Mouse (Mus musculus) erythroid progenitor cell, adult 5-6 weeks (primary cell): ENCODE measurements around the gene Amdhd2. TPM values are rescaled to one million over a fixed set of nuclear protein-coding genes. Genes with fewer than 3 reads are reported as not detected.
"Not testable (repeated sequence)": the region's sequence is repeated elsewhere in the genome, so short reads cannot be mapped to it uniquely, and the experiment has no call there.

Source experiments
- ATAC-seq: replicated peaks from 2 replicates; pipeline ENCODE4 v1.8.0; 2016; ENCODE audit warnings: moderate number of reproducible peaks, mild to moderate bottlenecking, moderate TSS enrichment, inconsistent platforms; ENCODE audit not compliant: poor library complexity, low FRiP score, severe bottlenecking
- total RNA-seq, 2 experiments: library from RNA; stranded (forward) in 1 of 2; stranded (reverse) in 1 of 2; fragments of 150-400 nt in 1 of 2; fragments of 186-747, 209-891 nt in 1 of 2; gene quantifications; 2 replicates each; pipeline versions ENCODE4 v1.2.3 to v1.2.4; 2015 to 2017; ENCODE audit warnings: low replicate concordance in 2 of 2

Gene Amdhd2
- total RNA-seq, 2 experiments from 2014 or later, result 9.8 to 20.5 TPM

- ATAC-seq, result peak; percentile 44
These were observed 886 bp downstream of the Amdhd2 start for GRCm38 (mm10) chr17:24162584-24163175.

GRCm38 (mm10) chr17:24161466-24161865 is 2.1 kb downstream of the Amdhd2 start:
- no peak for ATAC-seq

GRCm38 (mm10) chr17:24157526-24157925 is 6.0 kb downstream of the Amdhd2 start:
- ATAC-seq, result no peak

DNA sequence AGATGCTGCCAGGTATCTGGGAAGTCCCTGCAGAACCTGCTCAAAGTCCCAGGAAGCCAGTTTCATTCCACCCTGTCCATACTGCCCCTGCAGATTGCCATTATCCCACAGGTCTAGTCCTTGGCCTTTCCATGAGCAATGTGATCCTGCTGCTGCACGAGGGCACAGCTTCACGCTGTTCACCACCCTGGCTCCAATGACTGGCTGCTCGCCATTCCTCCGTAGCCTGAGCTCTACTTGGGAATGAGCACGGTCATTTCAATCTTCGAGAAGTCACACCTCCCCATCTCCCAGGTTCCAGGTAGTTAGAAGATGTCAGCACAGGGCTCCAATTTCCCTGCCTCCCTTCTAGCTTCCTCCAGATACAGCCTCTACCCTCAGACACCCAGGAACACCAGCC is 6.4 kb downstream of the Amdhd2 start:
- no peak for ATAC-seq

DNA sequence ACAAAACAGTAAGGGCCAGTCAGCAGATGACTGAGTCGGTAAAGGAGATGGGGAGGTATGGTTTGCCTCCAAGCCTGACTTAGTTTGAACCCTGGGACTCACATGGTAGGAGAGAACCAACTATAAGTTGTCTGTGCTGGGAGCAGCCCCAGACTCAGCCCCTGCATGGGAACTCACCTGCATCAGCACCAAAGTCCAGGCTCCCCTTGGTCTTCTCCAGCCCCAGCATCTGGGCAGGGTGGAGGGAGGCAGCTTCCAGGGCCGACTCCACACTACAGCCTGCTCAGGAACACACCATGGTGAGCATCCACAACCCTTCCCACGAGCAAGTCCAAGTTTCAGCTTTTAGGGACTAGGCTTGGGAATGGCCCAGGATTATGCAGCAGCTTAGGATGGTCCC is 7.2 kb downstream of the Amdhd2 start:
- ATAC-seq, result no peak

- no peak for ATAC-seq
These were observed 7.8 kb downstream of the Amdhd2 start for GRCm38 (mm10) chr17:24155742-24156141.

- ATAC-seq, result no peak
These were observed 9.1 kb downstream of the Amdhd2 start for GRCm38 (mm10) chr17:24154463-24154862.

DNA sequence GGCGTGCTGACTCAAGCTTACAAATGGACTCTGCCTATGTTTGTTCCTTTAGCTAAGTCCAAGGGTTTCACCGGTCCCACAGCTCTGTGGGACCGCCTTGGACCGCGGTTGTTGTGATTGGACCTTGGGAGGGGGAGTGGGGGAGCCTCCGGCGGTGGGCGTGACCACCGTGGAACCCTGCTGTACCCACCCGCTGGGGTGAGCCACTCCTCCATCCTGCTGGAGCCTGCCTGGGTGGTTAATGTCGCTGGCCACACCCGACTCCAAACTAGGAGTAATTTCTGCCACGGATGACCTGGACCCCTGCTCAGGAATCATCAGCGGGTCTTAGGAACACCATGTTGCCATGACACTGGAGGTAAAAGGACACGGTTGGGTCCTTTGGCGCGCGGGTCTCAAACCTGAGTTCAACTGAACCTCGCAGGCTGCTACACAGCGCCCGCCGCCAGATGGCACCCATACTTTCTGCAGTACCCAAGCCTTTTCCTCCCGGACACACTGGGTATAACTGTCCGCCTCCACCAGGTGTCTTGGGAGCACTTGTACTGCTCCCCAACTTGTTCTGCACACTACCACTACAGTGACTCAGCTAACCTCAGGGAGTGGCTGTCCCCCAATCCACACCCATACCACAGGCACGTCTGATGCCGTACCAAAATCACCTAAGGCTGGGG is 11.5 kb downstream of the Amdhd2 start:
- ATAC-seq, result peak; percentile 96

DNA sequence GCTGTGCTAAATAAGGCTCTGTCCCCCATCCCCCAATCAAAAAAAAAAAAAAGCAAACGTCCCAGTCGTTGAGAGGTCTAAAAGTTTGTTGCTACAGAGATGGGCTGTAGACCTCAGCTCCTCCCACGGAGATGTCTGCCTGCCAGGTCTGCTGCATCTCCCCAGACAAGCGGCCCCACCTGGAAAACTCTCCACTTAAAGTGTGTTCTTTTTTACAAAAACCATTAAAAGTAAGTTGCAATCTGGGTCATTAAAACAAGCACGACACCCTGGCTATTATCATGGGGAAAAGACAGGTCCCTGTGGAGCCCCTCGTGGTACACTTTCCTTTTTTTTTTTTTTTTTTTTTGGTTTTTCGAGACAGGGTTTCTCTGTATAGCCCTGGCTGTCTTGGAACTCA is 12.2 kb downstream of the Amdhd2 start:
- no peak for ATAC-seq

DNA sequence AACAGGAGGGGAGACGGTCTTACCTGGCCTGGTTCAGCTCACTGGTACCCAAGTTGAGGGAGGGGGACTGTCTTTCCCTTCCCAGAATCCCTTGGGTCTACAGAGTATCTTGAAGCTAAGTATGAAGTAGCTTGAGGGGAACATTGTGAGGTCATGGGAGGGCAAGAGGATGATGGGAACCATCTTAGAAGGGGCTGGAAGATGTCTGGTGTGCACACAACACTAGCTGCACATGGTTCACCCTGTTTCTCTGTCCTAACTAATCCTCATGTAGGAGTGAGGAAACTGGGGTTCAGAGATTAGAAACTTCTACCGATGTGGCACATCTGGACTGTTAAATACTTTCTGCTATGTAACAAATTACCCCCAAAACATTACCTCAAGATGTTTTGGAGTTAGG is 12.7 kb downstream of the Amdhd2 start, which contains the start of gene Pdpk1:
Gene Pdpk1, minus strand, starts transcription at position 101 of the 400 bp plus-strand sequence.
- ATAC-seq, result no peak

DNA sequence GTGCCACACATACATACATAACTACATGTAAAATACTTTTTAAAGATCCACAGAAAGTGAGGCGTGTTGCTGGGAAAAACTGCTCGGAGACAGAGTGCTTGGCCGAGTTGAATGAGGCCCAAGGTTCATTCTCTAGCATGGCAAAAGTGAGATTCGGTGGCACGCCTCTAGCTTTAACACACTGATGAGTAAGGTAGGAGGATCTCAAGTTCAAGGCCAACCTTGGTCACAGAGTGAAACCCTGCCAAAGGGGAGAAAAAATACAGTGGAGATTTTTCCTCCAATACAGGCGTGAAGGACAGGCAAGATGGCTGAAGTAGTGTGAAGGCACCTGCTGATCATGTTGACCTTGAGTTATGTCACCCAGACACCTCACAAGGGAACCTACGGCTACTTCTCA is 14.1 kb downstream of the Amdhd2 start:
- ATAC-seq, result no peak

DNA sequence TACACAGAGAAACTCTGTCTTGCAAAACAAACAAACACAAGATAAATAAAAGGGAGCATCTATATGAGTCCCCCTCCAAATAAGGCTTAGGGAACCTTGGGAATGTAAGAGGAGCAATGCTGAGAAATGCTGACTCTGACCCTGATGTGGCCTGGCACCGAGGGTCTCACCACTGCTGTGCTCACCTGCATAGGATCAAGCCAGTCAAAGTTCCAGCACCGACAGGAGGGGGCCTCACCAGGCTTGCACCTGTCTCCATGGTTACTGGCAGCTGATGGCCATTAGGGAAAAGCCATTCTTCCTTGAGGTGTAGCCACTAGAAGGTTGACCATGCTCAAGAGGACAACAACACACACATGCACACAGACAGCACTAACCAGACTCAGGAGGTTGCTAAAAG is 20.7 kb downstream of the Amdhd2 start:
- no peak for ATAC-seq

DNA sequence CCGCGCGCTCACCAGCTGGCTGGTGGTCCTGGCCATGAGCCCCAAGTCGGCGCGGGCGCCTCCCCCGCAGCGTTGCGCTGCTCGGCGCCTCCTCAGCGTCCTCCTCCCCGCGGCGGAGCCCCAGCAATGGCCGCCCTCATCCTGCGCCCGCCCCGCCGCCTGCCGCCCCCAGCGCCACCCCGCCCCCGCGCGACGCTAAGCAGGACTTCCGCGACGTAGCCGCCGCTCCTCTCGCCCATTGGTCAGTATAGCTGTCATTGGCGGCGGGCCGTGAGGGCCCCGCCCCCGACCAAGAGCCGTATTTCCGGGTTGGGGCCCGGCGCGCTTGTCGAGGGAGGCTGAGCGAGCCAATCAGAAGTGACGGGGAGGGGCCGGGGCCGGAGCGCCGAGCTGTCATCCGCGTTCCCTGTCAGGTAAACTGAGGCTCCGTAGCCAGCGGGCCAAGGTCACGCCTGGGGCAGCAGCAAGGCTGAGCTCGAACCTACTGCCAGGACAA is 22.1 kb downstream of the Amdhd2 start:
- peak; percentile 97 for ATAC-seq

GRCm38 (mm10) chr17:24140845-24141424 is 22.6 kb downstream of the Amdhd2 start:
- peak; percentile 33 for ATAC-seq

DNA sequence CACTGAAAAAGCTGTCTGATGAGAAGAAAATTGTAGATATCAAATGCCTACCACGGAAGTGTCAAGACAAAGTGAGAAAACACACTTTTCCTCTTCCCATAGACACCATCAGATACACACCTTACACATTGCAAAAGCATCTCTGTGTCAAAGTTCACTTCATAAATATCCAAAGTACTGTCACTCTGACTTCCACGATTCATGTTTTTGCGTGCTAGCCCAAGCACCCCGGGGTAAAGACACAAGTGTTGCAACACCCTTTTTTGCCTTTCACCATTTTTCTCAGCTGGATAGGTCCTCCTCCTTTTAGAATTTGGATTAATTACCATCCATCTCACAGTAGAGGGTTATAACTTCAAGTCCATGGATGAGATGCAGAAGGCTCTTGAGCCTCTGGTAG is 23.6 kb downstream of the Amdhd2 start:
- ATAC-seq, result no peak

DNA sequence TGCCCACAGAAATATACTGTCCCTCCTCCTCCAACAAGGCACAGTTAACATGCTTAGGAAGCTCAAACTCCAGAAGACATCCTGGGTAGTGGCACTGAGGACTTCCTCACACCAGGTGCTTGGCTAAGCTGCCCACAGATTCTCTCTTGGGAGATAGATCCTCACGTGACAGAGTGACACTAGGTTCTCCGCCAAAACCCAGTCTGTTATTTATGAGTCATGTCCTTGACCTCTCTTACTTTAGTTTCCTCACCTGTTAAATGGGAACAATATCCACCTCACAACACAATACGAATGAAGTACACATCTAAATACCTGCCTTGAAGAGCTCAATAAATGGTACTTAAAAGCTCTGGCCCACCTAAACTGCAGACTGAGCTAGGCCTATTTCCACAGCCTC is 24.3 kb downstream of the Amdhd2 start:
- no peak for ATAC-seq

DNA sequence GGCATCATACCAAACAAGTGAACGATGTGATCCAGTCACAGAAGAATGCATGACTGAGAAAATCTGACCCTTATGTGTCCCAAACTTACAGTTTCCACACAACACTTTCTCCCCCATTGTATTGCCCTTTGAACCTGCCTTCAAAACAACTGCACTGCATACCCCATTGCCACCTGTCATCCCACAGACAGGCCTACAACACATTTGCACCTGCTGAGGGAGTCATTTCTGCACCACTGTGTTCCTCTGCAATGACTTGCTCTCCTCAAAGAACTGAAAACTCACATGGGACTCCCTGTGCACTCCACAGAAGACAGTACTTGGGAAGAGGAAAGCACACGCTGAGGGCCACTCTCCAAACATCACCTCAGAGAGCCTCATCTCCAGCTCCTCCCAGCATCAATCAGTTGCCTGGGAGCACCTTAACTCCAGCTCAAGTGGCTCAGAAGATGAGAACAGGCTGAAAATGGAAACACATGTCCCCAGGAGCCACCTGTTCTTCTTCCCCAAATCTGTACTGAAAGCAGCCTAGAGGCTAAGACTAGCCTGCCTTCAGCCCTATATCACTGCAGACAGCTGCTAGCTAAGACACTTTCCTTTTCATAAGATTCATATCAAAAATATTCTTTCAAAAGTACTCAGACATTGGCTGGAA is 26.2 kb downstream of the Amdhd2 start:
- no peak for ATAC-seq

DNA sequence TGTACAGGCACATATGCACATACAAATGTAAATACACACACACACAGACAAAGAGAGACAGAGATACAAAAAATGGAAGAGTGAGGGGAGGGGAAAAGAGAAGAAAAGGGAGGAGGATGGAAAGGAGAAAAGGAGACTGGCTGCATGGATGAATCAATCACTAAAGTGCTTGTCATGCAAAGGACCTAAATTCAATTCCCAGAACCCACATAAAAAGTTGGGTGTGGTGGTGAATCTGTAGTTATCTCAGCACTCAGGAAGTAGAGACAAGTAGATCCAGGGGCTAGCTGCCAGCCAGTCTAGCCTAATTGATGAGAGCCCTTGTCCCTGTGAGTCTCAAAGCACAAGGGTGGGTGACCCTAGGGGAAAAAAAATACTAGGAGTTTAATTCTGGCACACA is 29.5 kb downstream of the Amdhd2 start:
- no peak for ATAC-seq

GRCm38 (mm10) chr17:24132919-24133318 is 30.6 kb downstream of the Amdhd2 start:
- not testable (repeated sequence) for ATAC-seq

DNA sequence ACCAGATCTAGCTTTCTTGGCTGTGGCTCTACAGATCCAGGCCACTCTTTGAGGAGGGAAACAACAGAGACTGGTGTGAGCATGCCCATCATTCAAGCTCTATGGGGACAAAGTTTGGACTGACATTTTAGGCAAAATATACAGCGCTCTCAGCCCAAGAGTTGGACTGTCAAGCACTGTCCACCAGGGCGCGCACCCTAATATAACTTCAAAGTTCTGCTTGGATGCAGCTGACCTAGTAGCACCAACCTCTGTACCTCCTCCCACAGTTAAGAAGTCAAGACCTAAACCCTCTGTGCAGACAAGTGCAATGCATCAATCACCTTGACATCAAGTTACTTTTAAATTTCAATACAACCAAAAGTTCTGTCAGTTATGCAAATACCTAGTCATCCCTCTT is 32.0 kb downstream of the Amdhd2 start:
- ATAC-seq, result no peak

DNA sequence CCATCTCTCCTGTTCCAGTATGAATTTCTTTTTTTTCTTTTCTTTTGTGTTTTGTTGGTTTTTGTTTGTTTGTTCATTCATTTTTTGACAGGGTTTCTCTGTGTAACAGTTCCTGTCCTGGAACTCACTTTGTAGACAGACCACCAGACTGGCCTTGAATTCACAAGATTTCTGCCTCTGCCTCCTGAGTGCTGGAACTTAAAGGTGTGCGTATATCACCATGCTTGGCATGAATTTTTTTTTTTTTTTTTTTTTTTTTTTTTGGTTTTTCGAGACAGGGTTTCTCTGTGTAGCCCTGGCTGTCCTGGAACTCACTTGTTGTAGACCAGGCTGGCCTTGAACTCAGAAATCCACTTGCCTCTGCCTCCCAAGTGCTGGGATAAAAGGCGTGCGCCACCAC is 34.3 kb downstream of the Amdhd2 start:
- ATAC-seq, result not testable (repeated sequence)
